Mouse (Mus musculus): ENCODE measurements at regions not wholly inside any gene's neighbourhood (a gene's known extent, or its start where the extent isn't known, plus 50 kb on each side); places are given as distances from the start of the nearest gene placed in this dataset.

GRCm38 (mm10) chr12:48929035-48929434 is 453.4 kb upstream of the Foxg1 start:
- no peaks in the 10 kb centered on the region for H3K9me3 ChIP-seq (replicated peaks)
- no peaks in the 10 kb centered on the region for H3K36me3 ChIP-seq
- H3K9ac ChIP-seq, result no peak overlapping the region
- no peak overlapping the region for H3K27ac ChIP-seq
- H3K4me2 ChIP-seq (replicated peaks), result no peak overlapping the region
- H3K4me3 ChIP-seq, result no peak overlapping the region
- H3K27me3 ChIP-seq, result no peaks in the 10 kb centered on the region
- no peak for ATAC-seq (ENCODE audit: low FRiP score)
- H3K4me1 ChIP-seq, result no peaks in the 10 kb centered on the region

GRCm38 (mm10) chr12:48946505-48946904 is 436.0 kb upstream of the Foxg1 start:
- Histone ChIP-seq H3K4me1 (no peaks in the 10 kb centered on the region), H3K9ac (no peak overlapping the region), H3K36me3 (no peaks in the 10 kb centered on the region), H3K4me3 (no peak overlapping the region), H3K4me2 (replicated peaks) (no peak overlapping the region), H3K27ac (no peak overlapping the region), H3K27me3 (no peaks in the 10 kb centered on the region), H3K9me3 (replicated peaks) (no peaks in the 10 kb centered on the region)
- ATAC-seq (ENCODE audit: low FRiP score), result no peak

GRCm38 (mm10) chr12:48959289-48960005 is 423.0 kb upstream of the Foxg1 start:
- Histone ChIP-seq H3K4me2 (replicated peaks) (no peak overlapping the region; the same call in 1 of the 2 replicates), H3K9ac (no peak overlapping the region), H3K27ac (peak overlapping the region; percentile 78), H3K9me3 (replicated peaks) (no peaks in the 10 kb centered on the region), H3K4me1 (peaks cover 3% of the 10 kb centered on the region; the same call in 1 of the 2 replicates), H3K4me3 (no peak overlapping the region), H3K36me3 (no peaks in the 10 kb centered on the region), H3K27me3 (no peaks in the 10 kb centered on the region)
- ATAC-seq (ENCODE audit: low FRiP score), result peak; percentile 95
- WGBS, result 37% methylated on average over 6 of the region's 6 CpGs

GRCm38 (mm10) chr12:48960056-48960455 is 422.4 kb upstream of the Foxg1 start:
- Histone ChIP-seq H3K9ac (no peak overlapping the region), H3K4me3 (no peak overlapping the region), H3K4me1 (peaks cover 3% of the 10 kb centered on the region; the same call in 1 of the 2 replicates), H3K36me3 (no peaks in the 10 kb centered on the region), H3K4me2 (replicated peaks) (no peak overlapping the region), H3K9me3 (replicated peaks) (no peaks in the 10 kb centered on the region), H3K27me3 (no peaks in the 10 kb centered on the region), H3K27ac (peak overlapping the region; percentile 83)
- WGBS, result 63% methylated on average over 4 of the region's 4 CpGs
- 0 out of 2 replicates have a peak, but pooled peaks have one; percentile 60 for ATAC-seq (ENCODE audit: low FRiP score)

- WGBS, result 87% methylated on average over 3 of the region's 3 CpGs
- Histone ChIP-seq H3K27me3 (no peaks in the 10 kb centered on the region), H3K4me3 (no peak overlapping the region), H3K4me2 (replicated peaks) (no peak overlapping the region), H3K9me3 (replicated peaks) (no peaks in the 10 kb centered on the region), H3K9ac (no peak overlapping the region), H3K4me1 (peaks cover 3% of the 10 kb centered on the region; the same call in 1 of the 2 replicates), H3K27ac (no peak overlapping the region), H3K36me3 (no peaks in the 10 kb centered on the region)
- no peak for ATAC-seq (ENCODE audit: low FRiP score)
Observed at GRCm38 (mm10) chr12:48963451-48963850, 419.0 kb upstream of the Foxg1 start.
